Comparison of ENCODE assay signal across 27 mouse cellular contexts in genomic region chr3:101224091-101224490, GRCm38 (mm10).
DNase-seq lines count a peak whose midpoint lies in the region; ATAC-seq and TF ChIP-seq lines count a peak whose summit lies in the region.
"Had no signal": no experiment of that assay in that cellular context is flagged by ENCODE, and none has a peak within 500 bp of the region (broad histone marks: within the 10 kb centered on the region; RNA-seq: fewer than 3 reads in every experiment).

No protein-coding gene starts in this region.

- ATAC-seq in CD4-positive, CD25-positive, alpha-beta regulatory T cell, adult 4 months, result no peak
- ATAC-seq: forebrain, embryonic 13.5 days; inflammation-experienced regulatory T-cells, adult 6 months; midbrain, embryonic 16.5 days had no signal

- TF ChIP-seq EP300 in CH12.LX (IDR thresholded peaks at IDR 0.05; ENCODE audit: low read length), result no peak

- no peak overlapping the region for H3K4me3 ChIP-seq in CH12.LX (replicated peaks in 1 of 3; ENCODE audit: low read depth in 2 of 3, low read length in 2 of 3, poor library complexity in 1 of 3)
- H3K4me3 ChIP-seq: forebrain, embryonic 13.5 days; hindbrain, embryonic 13.5 days; kidney, embryonic 15.5 days; liver, embryonic 15.5 days; midbrain, embryonic 10.5 days had no signal

- H3K27ac ChIP-seq in CH12.LX (ENCODE audit: insufficient read depth, low read depth), result no peak overlapping the region
- H3K27ac ChIP-seq: forebrain, embryonic 13.5 days; hindbrain, embryonic 13.5 days; kidney, embryonic 15.5 days; liver, embryonic 15.5 days; midbrain, embryonic 10.5 days had no signal

- intact Hi-C loops in heart, postnatal 25 days (cut with DNase I), result no loop called here

- no peaks in the 10 kb centered on the region for H3K27me3 ChIP-seq in CH12.LX (replicated peaks)
- H3K27me3 ChIP-seq: forebrain, embryonic 13.5 days; hindbrain, embryonic 13.5 days; kidney, embryonic 15.5 days; liver, embryonic 15.5 days had no signal

- peak; percentile 82 for DNase-seq in heart, adult 11 months
- DNase-seq in heart, postnatal 25 days (ENCODE audit: low spot score), result no peak
- peak; percentile 30 for DNase-seq in CH12.LX (ENCODE audit: extremely low read depth)
- DNase-seq in R1 (ENCODE audit: low read depth, low spot score), result peak; percentile 96
- peak; percentile 44 for DNase-seq in thymus, postnatal 4 days
- no peak for DNase-seq in right cerebral cortex, postnatal 10 days (ENCODE audit: low spot score in 2 of 2)
- DNase-seq: adrenal gland, adult 8-10 months; cerebellum, adult 11 months; cerebellum, adult 9-10 months; cerebellum, postnatal 36 days; gastrocnemius, postnatal 25 days; heart, adult 18-20 months; heart, postnatal 4 days; kidney, adult 18-20 months; kidney, postnatal 25 days; liver; lung, embryonic 14.5 days; lung, postnatal 14 days had no signal

- no peak for TF ChIP-seq POLR2A in CH12.LX (IDR thresholded peaks at IDR 0.05; ENCODE audit: low read depth, low read length)

- H3K9ac ChIP-seq in CH12.LX (ENCODE audit: insufficient read depth, low read depth), result no peak overlapping the region
- H3K9ac ChIP-seq: forebrain, embryonic 13.5 days; hindbrain, embryonic 13.5 days; kidney, embryonic 15.5 days; liver, embryonic 15.5 days; lung, embryonic 14.5 days had no signal

- in situ Hi-C loops in CH12.LX (cut with MboI; ENCODE audit: low pct_ligation_motif_present, low pct_unique_long_range_greater_than_20kb, low sequenced_read_pairs), result loop anchor here (5.0 kb wide), 1 partner anchor 68 kb away; no protein-coding TSS in a partner anchor

- H3K4me2 ChIP-seq in CH12.LX (ENCODE audit: insufficient read depth, low read depth, poor library complexity, severe bottlenecking), result no peak overlapping the region
- H3K4me2 ChIP-seq: forebrain, embryonic 13.5 days; heart, embryonic 11.5 days; hindbrain, embryonic 13.5 days; kidney, embryonic 15.5 days; liver, embryonic 15.5 days; lung, embryonic 14.5 days had no signal

- H3K36me3 ChIP-seq in CH12.LX (replicated peaks in 1 of 2; ENCODE audit: control insufficient read depth in 1 of 2, insufficient read depth in 1 of 2, low read length in 1 of 2), result no peaks in the 10 kb centered on the region
- H3K36me3 ChIP-seq: hindbrain, embryonic 13.5 days; kidney, embryonic 15.5 days; liver, embryonic 15.5 days; midbrain, embryonic 10.5 days had no signal

- no peaks in the 10 kb centered on the region for H3K79me2 ChIP-seq in CH12.LX (replicated peaks; ENCODE audit: control insufficient read depth, extremely low read depth, insufficient read depth, poor library complexity, severe bottlenecking)

- TF ChIP-seq CTCF in CH12.LX (conservative IDR thresholded peaks at IDR 0.05 in 1 of 2, IDR thresholded peaks at IDR 0.05 in 1 of 2; ENCODE audit: low read depth in 2 of 2, low read length in 2 of 2), result no peak

- no peak for TF ChIP-seq RAD21 in CH12.LX (IDR thresholded peaks at IDR 0.05; ENCODE audit: low read depth, low read length)

- H3K4me1 ChIP-seq in CH12.LX (ENCODE audit: control insufficient read depth in 1 of 2, insufficient read depth in 2 of 2), result peaks cover 3 to 20% of the 10 kb centered on the region in 2 experiments
- H3K4me1 ChIP-seq: forebrain, embryonic 13.5 days; hindbrain, embryonic 13.5 days; kidney, embryonic 15.5 days; liver, embryonic 15.5 days had no signal

- dilution Hi-C loops in CH12.LX (cut with MboI; ENCODE audit: extremely low pct_ligation_motif_present, extremely low pct_unique_long_range_greater_than_20kb, low sequenced_read_pairs), result no loop called here

- H3K9me3 ChIP-seq in CH12.LX (replicated peaks; ENCODE audit: low read length), result peaks cover 11% of the 10 kb centered on the region
- H3K9me3 ChIP-seq: hindbrain, embryonic 13.5 days had no signal

TF ChIP-seq in CH12.LX, 34 proteins besides CTCF, POLR2A, EP300 and RAD21:
- TF ChIP-seq MAFK (IDR thresholded peaks at IDR 0.05; ENCODE audit: insufficient replicate concordance, low read length) (no peak), NELFE (IDR thresholded peaks at IDR 0.05; ENCODE audit: low read depth, low read length) (no peak), MAX (IDR thresholded peaks at IDR 0.05; ENCODE audit: low read length) (no peak), ZC3H11A (IDR thresholded peaks at IDR 0.05; ENCODE audit: low read depth, low read length) (no peak), PAX5 (IDR thresholded peaks at IDR 0.05; ENCODE audit: low read length) (no peak), UBTF (IDR thresholded peaks at IDR 0.05; ENCODE audit: low read depth, low read length) (no peak), NRF1 (IDR thresholded peaks at IDR 0.05; ENCODE audit: low read depth, low read length) (no peak), SMC3 (IDR thresholded peaks at IDR 0.05; ENCODE audit: low read depth, low read length) (no peak), POLR2AphosphoS2 (IDR thresholded peaks at IDR 0.05; ENCODE audit: low read depth, low read length) (no peak), ZMIZ1 (IDR thresholded peaks at IDR 0.05; ENCODE audit: low read depth, low read length) (no peak)

Comparison
In these comparisons a context has a peak if more than half of its experiments do, and no peak if none do; other contexts are left out.
1. DNase-seq: peak in heart, adult 11 months (single experiment), CH12.LX (single experiment), R1 (single experiment) and thymus, postnatal 4 days (single experiment); none in heart, postnatal 25 days (single experiment) and right cerebral cortex, postnatal 10 days (0 of 2).